Mouse (Mus musculus): Measurements from ENCODE around the gene Ccnd3. TPM values are rescaled to one million over a fixed set of nuclear protein-coding genes. Genes with fewer than 3 reads are reported as not detected.
"Not testable (repeated sequence)": the region's sequence is repeated elsewhere in the genome, so short reads cannot be mapped to it uniquely, and the experiment has no call there.

Ccnd3 gene
- polyA plus RNA-seq, 1 experiment: 202 TPM

DNA sequence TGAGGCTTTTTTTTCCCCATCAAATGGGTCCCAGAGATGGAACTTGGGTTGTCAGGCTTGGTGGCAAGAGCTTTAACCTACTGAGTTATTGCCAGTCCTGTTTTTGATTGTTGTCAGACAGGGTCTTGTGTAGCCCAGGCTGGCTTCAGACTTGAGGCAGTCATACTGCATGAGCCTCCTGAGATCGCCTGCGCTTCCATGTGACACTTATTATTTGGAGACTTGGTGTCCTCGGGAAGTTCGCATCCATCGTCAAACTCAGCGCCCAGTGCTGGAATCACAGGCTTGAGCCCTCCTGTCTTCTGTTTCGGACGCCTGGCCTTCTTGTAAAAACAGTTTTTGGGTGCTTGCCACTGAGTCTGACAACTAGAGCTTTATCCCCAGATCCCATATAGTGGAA is 111.3 kb downstream of the Ccnd3 start:
- no peak for DNase-seq
- TF ChIP-seq CTCF (IDR thresholded peaks at IDR 0.05; ENCODE audit: insufficient read depth, low read length) (no peak), POLR2A (IDR thresholded peaks at IDR 0.05; ENCODE audit: borderline replicate concordance, extremely low read depth, low read depth, low read length) (no peak)
- peaks cover 3% of the 10 kb centered on the region; the same call in 1 of the 2 replicates for H3K4me1 ChIP-seq (ENCODE audit: control insufficient read depth, insufficient read depth, low read length)
- no peak overlapping the region for H3K4me3 ChIP-seq (replicated peaks; ENCODE audit: extremely low read depth, low read depth, low read length)
- WGBS: 90% methylated on average over 8 of the region's 8 CpGs

DNA sequence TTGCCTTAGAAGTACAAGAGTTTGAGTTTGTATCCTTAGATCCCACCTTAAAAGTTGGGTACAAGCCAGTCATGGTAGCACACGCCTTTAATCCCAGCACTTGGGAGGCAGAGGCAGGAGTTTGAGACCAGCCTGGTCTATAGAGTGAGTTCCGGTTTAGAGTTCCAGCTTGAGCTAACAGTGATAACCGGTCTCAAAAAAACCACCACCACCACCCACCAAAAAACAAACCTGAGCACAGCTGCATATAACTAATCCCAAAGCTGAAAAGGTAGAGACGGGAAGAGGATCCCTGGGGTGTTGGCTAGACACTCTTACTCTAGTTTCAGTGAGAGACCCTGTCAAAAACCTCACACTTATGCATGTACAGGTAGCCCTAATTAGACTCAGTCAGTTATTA is 111.8 kb downstream of the Ccnd3 start:
- peaks cover 3% of the 10 kb centered on the region; the same call in 1 of the 2 replicates for H3K4me1 ChIP-seq (ENCODE audit: control insufficient read depth, insufficient read depth, low read length)
- no peak for TF ChIP-seq POLR2A (IDR thresholded peaks at IDR 0.05; ENCODE audit: borderline replicate concordance, extremely low read depth, low read depth, low read length)
- no peak for TF ChIP-seq CTCF (IDR thresholded peaks at IDR 0.05; ENCODE audit: insufficient read depth, low read length)
- 96% methylated on average over 4 of the region's 4 CpGs for WGBS
- H3K4me3 ChIP-seq (replicated peaks; ENCODE audit: extremely low read depth, low read depth, low read length): no peak overlapping the region
- DNase-seq: no peak

DNA sequence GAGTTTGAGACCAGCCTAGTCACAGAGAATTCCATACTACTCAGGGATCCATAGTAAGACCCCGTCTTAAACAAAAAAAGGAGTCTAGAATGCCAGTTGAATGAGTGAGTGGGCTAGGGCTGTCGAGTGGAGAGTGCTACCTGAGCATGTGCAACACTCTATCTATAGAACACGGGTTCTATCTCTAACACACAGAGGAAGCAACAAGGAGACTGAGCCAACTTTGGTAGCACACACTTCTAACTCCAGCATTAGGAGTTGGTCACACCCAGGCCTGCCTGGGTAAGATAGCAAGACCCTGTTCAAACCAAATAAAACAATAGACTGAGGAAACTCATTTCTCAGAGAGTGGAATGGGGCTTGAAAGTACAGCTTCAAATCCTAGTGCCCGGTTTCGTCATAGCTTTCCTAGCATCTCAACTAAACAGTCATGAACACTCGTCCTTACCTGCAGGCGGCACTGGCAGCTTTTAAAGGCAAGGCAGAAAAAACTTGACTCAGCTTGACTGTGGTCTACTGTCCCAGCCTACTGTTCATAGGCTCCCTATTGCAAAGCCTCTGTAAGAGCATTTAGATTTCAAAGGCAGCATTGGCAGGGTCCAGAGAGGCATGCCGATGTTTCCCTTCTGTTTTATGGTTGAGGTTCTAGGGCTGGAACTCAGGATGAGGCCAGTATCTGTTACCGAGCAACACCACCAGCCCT is 112.9 kb downstream of the Ccnd3 start:
- TF ChIP-seq POLR2A (IDR thresholded peaks at IDR 0.05; ENCODE audit: borderline replicate concordance, extremely low read depth, low read depth, low read length): no peak
- no peak for TF ChIP-seq CTCF (IDR thresholded peaks at IDR 0.05; ENCODE audit: insufficient read depth, low read length)
- DNase-seq: no peak
- H3K4me3 ChIP-seq (replicated peaks; ENCODE audit: extremely low read depth, low read depth, low read length): no peak overlapping the region
- no peaks in the 10 kb centered on the region for H3K4me1 ChIP-seq (ENCODE audit: control insufficient read depth, insufficient read depth, low read length)
- WGBS: 87% methylated on average over 9 of the region's 9 CpGs

DNA sequence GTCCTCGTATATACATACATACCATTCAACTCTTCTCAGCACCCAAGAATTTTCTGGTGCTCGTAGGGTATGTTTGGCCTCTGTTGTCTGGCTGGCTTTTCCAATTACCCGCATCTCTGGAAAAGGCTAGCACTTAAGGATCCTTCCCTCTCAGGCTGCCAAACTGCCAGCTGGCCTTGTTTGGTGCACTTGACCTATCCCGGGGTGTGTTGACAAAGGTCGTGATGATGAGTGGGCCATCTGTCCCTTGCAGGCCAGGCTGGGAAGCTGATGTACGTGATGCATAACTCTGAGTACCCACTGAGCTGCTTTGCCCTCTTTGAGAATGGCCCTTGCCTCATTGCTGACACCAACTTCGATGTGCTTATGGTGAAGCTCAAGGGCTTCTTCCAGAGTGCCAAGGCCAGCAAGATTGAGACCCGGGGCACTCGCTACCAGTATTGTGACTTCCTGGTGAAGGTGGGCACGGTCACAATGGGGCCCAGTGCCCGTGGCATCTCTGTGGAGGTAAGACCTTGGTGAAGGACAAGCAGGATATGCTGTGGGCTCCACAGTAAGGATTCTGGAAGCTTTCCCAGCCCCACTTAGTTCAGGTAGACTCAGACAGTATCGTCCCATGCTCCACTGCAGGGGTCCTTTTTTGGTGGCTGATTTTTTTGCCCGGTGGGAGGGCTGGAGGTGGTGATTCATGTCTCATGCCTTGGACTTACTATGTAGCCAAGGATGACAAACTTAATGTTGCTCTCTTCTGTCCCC is 113.9 kb downstream of the Ccnd3 start:
- no peak for TF ChIP-seq POLR2A (IDR thresholded peaks at IDR 0.05; ENCODE audit: borderline replicate concordance, extremely low read depth, low read depth, low read length)
- TF ChIP-seq CTCF (IDR thresholded peaks at IDR 0.05; ENCODE audit: insufficient read depth, low read length): no peak
- 85% methylated on average over 13 of the region's 13 CpGs for WGBS
- Histone ChIP-seq H3K4me3 (replicated peaks; ENCODE audit: extremely low read depth, low read depth, low read length) (no peak overlapping the region), H3K4me1 (ENCODE audit: control insufficient read depth, insufficient read depth, low read length) (no peaks in the 10 kb centered on the region)
- DNase-seq: no peak

DNA sequence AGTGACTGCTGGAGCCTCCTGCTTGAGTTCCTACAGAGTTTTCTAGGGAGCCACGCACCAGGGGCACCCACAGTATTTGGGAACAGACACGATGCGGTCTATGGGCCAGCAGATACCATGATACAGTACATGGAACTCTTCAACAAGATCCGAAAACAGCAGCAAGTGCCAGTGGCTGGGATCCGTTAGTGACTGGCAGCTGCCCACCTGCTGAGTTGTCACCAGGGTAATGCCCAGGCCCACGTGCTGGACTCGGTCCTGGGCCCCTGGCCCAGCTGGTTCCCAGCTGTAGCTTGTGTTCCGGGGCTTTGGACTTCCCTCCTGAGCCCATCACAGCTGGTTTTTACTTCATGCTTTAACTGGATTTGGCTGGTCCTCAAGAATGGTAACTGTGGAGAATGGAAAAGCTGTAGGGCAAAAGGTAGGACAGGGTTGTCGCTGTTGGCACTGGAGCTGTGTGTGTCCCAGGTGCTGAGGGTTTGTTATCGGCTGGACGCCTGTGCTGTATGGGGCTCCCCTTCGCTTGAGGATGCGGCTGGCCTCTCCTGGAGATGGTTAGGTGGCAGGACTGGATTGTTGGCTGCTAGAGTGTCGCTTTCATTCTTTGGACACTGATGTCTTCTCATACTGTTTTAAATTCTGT is 118.2 kb downstream of the Ccnd3 start:
- TF ChIP-seq CTCF (IDR thresholded peaks at IDR 0.05; ENCODE audit: insufficient read depth, low read length) (no peak), POLR2A (IDR thresholded peaks at IDR 0.05; ENCODE audit: borderline replicate concordance, extremely low read depth, low read depth, low read length) (no peak)
- WGBS: 93% methylated on average over 14 of the region's 14 CpGs
- DNase-seq: no peak
- H3K4me3 ChIP-seq (replicated peaks; ENCODE audit: extremely low read depth, low read depth, low read length): no peak overlapping the region
- H3K4me1 ChIP-seq (ENCODE audit: control insufficient read depth, insufficient read depth, low read length): no peaks in the 10 kb centered on the region

DNA sequence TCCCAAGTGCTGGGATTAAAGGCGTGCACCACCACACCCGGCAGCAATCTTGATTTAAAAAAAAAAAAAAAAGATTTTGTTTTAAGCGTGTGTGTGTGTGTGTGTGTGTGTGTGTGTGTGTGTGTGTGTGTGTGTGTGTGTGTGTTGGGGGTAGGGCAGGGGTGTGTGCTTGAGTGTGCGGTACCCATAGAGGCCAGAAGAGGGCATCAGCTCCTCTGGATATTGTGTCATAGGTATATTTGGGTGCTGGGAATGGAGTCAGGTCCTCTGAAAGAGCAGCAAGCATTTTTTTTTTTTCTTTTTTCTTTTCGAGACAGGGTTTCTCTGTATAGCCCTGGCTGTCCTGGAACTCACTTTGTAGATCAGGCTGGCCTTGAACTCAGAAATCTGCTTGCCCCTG is 119.7 kb downstream of the Ccnd3 start:
- 92% methylated on average over 3 of the region's 5 CpGs for WGBS
- not testable (repeated sequence) for H3K4me1 ChIP-seq (ENCODE audit: control insufficient read depth, insufficient read depth, low read length); H3K4me3 ChIP-seq (replicated peaks; ENCODE audit: extremely low read depth, low read depth, low read length); DNase-seq

DNA sequence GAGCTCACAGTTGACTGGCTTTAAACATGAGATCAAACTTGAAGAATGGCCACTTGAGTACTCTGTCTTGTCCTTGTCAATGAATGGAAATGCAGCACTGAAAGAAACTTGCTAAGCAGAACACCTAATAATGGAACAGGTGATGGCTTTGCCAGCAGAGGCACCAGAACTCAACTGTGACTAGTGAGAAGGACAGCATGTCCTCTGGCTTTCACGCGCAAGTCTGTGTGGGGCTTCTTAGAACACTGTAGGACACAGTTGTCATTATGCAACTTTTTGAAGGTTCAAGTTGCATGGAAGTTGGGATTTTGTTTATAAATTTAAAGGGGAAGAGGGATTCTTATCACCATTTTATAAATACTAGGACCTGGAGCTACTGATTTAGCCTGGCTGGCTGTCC is 120.2 kb downstream of the Ccnd3 start:
- Histone ChIP-seq H3K4me3 (replicated peaks; ENCODE audit: extremely low read depth, low read depth, low read length) (no peak overlapping the region), H3K4me1 (ENCODE audit: control insufficient read depth, insufficient read depth, low read length) (peaks cover 4% of the 10 kb centered on the region; the same call in 1 of the 2 replicates)
- WGBS: 92% methylated on average over 2 of the region's 2 CpGs
- DNase-seq: no peak
- no peak for TF ChIP-seq POLR2A (IDR thresholded peaks at IDR 0.05; ENCODE audit: borderline replicate concordance, extremely low read depth, low read depth, low read length)
- no peak for TF ChIP-seq CTCF (IDR thresholded peaks at IDR 0.05; ENCODE audit: insufficient read depth, low read length)

DNA sequence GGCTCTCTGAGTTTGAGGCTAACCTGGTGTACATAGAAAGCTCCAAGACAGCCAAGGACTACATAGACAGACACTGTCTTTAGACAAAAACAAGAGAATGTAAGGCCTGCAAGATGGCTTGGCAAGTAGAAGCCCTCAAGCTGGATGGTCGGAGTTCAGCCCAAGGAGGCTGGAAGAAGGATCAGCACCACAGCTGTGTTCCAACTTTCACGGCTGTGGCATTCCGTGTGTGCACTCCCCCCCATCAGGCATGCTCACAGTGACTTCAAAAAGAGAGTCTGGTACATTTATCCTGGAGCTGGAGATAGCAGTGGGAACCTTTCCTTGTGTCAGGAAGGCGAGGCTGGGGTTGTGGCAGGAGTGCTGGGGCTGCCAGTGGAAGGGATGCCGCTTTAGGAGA is 121.2 kb downstream of the Ccnd3 start:
- no peak for DNase-seq
- Histone ChIP-seq H3K4me1 (ENCODE audit: control insufficient read depth, insufficient read depth, low read length) (peaks cover 7% of the 10 kb centered on the region; the same call in 1 of the 2 replicates), H3K4me3 (replicated peaks; ENCODE audit: extremely low read depth, low read depth, low read length) (no peak overlapping the region)
- TF ChIP-seq CTCF (IDR thresholded peaks at IDR 0.05; ENCODE audit: insufficient read depth, low read length): no peak
- no peak for TF ChIP-seq POLR2A (IDR thresholded peaks at IDR 0.05; ENCODE audit: borderline replicate concordance, extremely low read depth, low read depth, low read length)
- 79% methylated on average over 5 of the region's 5 CpGs for WGBS

DNA sequence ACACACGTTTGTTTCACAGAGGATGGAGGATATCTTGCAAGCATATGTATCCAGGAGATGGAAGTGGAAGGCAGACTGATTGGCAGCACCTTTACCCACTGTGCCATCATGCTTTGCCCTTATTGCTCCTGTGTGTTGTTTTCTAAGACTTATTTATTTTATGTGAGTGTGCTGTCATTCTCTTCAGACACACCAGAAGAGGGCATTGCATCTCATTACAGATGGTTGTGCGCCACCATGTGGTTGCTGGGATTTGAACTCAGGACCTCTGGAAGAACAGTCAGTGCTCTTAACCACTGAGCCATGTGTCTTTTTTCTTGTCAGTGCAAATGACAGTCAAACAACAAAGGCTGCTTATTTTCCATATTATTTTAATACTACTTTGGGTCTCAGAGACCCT is 122.9 kb downstream of the Ccnd3 start:
- H3K4me3 ChIP-seq (replicated peaks; ENCODE audit: extremely low read depth, low read depth, low read length): no peak overlapping the region
- TF ChIP-seq POLR2A (IDR thresholded peaks at IDR 0.05; ENCODE audit: borderline replicate concordance, extremely low read depth, low read depth, low read length) (no peak), CTCF (IDR thresholded peaks at IDR 0.05; ENCODE audit: insufficient read depth, low read length) (no peak)
- WGBS: 68% methylated on average over 2 of the region's 2 CpGs

More for the DNA sequence above, 122.9 kb downstream of the Ccnd3 start:
- no peak for DNase-seq
- H3K4me1 ChIP-seq (ENCODE audit: control insufficient read depth, insufficient read depth, low read length): peaks cover 7% of the 10 kb centered on the region; the same call in 1 of the 2 replicates
